Mouse (Mus musculus) midbrain, embryonic 16.5 days (tissue): ENCODE data around the gene Ccrl2. TPM values are rescaled to one million over a fixed set of nuclear protein-coding genes. Genes with fewer than 3 reads are reported as not detected.

ENCODE experiments used
- ATAC-seq: fragments of 200-750 bp; cut with Nextera tagmentation; 2 replicates; pipeline ENCODE4 v1.8.0; 2017; ENCODE audit warnings: moderate TSS enrichment
- H3K27ac ChIP-seq: fragments of 300-500 bp; sonication (generic); 2 replicates; pipeline ENCODE4 v1.5.1; 2014; ENCODE audit warnings: mild to moderate bottlenecking, low read length, mixed read lengths
- H3K27me3 ChIP-seq: fragments of 300-500 bp; sonication (generic); 2 replicates; pipeline ENCODE4 v1.6.1; 2014; ENCODE audit warnings: low read depth, low read length, mixed read lengths; ENCODE audit not compliant: control insufficient read depth, insufficient read depth
- H3K36me3 ChIP-seq: fragments of 300-500 bp; sonication (generic); 2 replicates; pipeline ENCODE4 v1.6.1; 2014; ENCODE audit warnings: mild to moderate bottlenecking, low read length, moderate library complexity, mixed read lengths; ENCODE audit not compliant: control insufficient read depth, insufficient read depth
- H3K4me1 ChIP-seq: fragments of 300-500 bp; sonication (generic); 2 replicates; pipeline ENCODE4 v1.6.1; 2014; ENCODE audit warnings: mild to moderate bottlenecking, low read length, mixed read lengths; ENCODE audit not compliant: control insufficient read depth, insufficient read depth
- H3K4me2 ChIP-seq: fragments of 300-500 bp; sonication (generic); 2 replicates; pipeline ENCODE4 v1.6.1; 2014; ENCODE audit warnings: mild to moderate bottlenecking, low read length, mixed read lengths
- H3K4me3 ChIP-seq: fragments of 300-500 bp; sonication (generic); 2 replicates; pipeline ENCODE4 v1.5.1; 2014; ENCODE audit warnings: low read depth, mild to moderate bottlenecking, low read length, moderate library complexity, mixed read lengths
- H3K9ac ChIP-seq: fragments of 300-500 bp; sonication (generic); 2 replicates; pipeline ENCODE4 v1.6.1; 2014; ENCODE audit warnings: low read depth, low read length, mixed read lengths
- H3K9me3 ChIP-seq: fragments of 300-500 bp; sonication (generic); replicated peaks from 2 replicates; pipeline ENCODE4 v1.6.1; 2014; ENCODE audit warnings: mild to moderate bottlenecking, low read length, mixed read lengths; ENCODE audit not compliant: control insufficient read depth, poor library complexity, severe bottlenecking
- WGBS: fragments of 180-500 bp; shearing (Covaris S2); extraction: QIAGEN DNeasy Blood & Tissue Kit; methylation state at CpG from one replicate; pipeline ENCODE4 v1.1.7; 2014; 5-methylcytosine and 5-hydroxymethylcytosine counted together
- polyA plus RNA-seq: library from polyadenylated mRNA; unstranded; fragments of >200 nt; fragmentation: Nextera tagmentation; extraction: Ambion mirVana; gene quantifications from 2 replicates; pipeline ENCODE4 v1.2.1, GENCODE M21; 2015

Ccrl2 gene
- polyA plus RNA-seq, 1 experiment from 2014 or later = 1.2 TPM

DNA sequence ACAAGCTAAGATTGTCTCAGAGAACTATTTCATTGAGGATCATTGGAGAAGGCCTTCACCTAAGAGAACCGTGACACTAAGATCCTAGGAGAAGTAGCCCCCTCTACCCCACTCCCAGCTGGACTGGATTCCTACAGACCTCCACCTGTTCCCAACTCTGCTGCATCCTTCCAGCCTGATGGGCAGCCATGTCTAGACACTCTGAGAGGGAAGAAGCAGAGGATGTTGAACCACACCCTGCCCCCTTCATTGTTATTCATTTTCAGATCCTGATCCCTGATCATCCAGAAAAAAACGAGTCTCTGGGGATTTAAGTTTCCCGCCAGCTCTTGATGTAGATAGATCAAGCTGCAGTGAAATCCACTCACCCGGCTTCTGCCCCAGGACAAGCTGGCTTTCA, 15.7 kb upstream of the Ccrl2 start:
- ATAC-seq = no peak

DNA sequence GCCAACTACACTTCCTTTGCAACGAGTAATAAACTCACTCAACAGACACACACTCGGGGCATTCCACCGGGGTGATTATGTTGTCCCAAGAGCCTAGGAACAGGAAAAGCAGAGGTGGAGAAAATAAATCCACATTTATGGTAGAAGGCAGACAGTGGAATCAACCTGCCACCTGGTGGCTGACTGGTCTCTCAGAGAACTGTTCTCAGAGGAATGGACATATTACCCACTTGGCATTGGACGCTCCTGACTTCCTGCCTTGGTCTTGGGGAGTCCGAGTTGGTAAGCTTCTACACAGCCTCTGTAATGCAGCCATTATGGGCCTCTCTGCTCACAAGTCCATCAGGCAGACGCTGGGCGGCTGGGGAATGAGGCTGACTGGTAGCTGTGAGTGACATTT, 14.9 kb upstream of the Ccrl2 start:
- Histone ChIP-seq H3K4me1 (no peaks in the 10 kb centered on the region), H3K27ac (no peak overlapping the region), H3K27me3 (no peaks in the 10 kb centered on the region), H3K36me3 (no peaks in the 10 kb centered on the region), H3K9me3 (0 out of 2 replicates have a peak, but pooled peaks cover 6% of the 10 kb centered on the region), H3K4me3 (no peak overlapping the region), H3K4me2 (no peak overlapping the region), H3K9ac (no peak overlapping the region)
- 67% methylated on average over 7 of the region's 7 CpGs for WGBS
- no peak for ATAC-seq

More for the DNA sequence above, 15.7 kb upstream of the Ccrl2 start:
- 0 out of 2 replicates have a peak, but pooled peaks cover 6% of the 10 kb centered on the region for H3K9me3 ChIP-seq
- WGBS = 70% methylated on average over 4 of the region's 4 CpGs
- H3K4me1 ChIP-seq = no peaks in the 10 kb centered on the region
- no peak overlapping the region for H3K9ac ChIP-seq
- H3K36me3 ChIP-seq = no peaks in the 10 kb centered on the region
- no peak overlapping the region for H3K4me2 ChIP-seq
- no peak overlapping the region for H3K27ac ChIP-seq
- no peaks in the 10 kb centered on the region for H3K27me3 ChIP-seq
- H3K4me3 ChIP-seq = no peak overlapping the region

DNA sequence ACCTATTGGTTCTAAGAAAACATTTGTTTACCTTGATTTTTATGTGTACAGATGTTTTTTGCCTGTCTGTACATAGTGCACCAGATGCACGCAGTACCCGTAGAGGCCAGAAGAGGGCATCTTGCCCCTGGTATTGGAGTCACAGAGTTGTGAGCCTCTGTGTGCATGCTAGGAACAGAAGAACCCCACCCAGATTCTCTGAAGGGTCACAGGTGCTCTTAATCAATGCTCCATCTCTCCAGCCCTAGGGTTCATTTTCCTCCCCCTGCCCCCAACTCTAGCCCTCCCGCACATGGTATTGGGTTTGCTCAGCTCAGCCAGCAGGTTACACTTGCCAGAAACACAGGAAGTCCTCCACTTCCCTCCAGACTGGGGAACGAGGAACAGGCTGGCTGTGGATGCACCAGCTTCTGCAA, 13.2 kb upstream of the Ccrl2 start:
- H3K27me3 ChIP-seq = no peaks in the 10 kb centered on the region
- no peak overlapping the region for H3K9ac ChIP-seq
- H3K27ac ChIP-seq = no peak overlapping the region
- H3K36me3 ChIP-seq = no peaks in the 10 kb centered on the region
- H3K9me3 ChIP-seq = 0 out of 2 replicates have a peak, but pooled peaks cover 6% of the 10 kb centered on the region
- no peaks in the 10 kb centered on the region for H3K4me1 ChIP-seq
- 43% methylated on average over 4 of the region's 4 CpGs for WGBS
- H3K4me2 ChIP-seq = no peak overlapping the region
- no peak overlapping the region for H3K4me3 ChIP-seq
- ATAC-seq = no peak

DNA sequence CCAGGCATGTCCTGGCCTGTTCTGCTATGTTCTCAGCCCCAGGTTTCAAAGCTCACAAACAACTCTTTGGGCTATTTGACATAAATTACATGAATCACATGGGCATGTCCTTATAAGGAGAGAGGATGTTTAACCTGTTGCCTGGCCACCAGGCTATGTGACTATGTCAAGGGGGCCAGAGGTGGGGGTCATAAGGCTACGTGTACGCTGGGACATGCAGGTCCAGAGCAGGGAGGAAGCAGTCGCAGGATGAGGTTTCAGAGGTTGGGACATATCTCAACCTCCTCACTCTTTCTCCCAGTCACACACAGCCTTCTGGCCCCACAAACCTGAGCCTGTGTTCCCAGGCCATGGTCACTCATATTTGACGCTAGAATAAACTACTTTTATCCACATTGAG, 9.7 kb upstream of the Ccrl2 start:
- 86% methylated on average over 4 of the region's 4 CpGs for WGBS
- H3K36me3 ChIP-seq = no peaks in the 10 kb centered on the region
- H3K9me3 ChIP-seq = no peaks in the 10 kb centered on the region
- H3K27me3 ChIP-seq = no peaks in the 10 kb centered on the region
- no peak overlapping the region for H3K9ac ChIP-seq
- H3K4me3 ChIP-seq = no peak overlapping the region
- no peak overlapping the region for H3K4me2 ChIP-seq
- no peaks in the 10 kb centered on the region for H3K4me1 ChIP-seq
- ATAC-seq = no peak
- H3K27ac ChIP-seq = no peak overlapping the region

DNA sequence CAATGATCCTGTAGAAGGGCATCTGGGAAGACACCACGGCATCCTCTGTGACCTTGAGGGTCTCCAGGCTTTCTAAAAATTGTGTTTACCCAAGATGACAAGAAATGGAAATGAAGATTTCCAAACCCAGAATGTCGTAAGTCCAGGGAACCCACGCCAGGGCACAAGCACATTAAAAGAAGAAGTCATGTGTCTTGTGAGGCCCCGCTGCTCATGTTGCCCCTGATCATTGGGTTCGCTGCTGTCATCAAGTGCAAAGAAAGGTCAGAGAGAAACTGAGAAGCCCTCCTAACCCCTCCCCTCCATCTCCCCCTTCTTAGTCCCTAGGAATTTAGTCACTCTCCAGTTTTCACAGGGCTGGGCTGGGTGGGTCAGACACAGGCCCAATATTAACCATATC, 5.5 kb upstream of the Ccrl2 start:
- 87% methylated on average over 5 of the region's 5 CpGs for WGBS
- no peaks in the 10 kb centered on the region for H3K9me3 ChIP-seq
- no peak overlapping the region for H3K9ac ChIP-seq
- ATAC-seq = no peak
- no peaks in the 10 kb centered on the region for H3K27me3 ChIP-seq
- H3K27ac ChIP-seq = no peak overlapping the region
- no peak overlapping the region for H3K4me3 ChIP-seq
- H3K36me3 ChIP-seq = no peaks in the 10 kb centered on the region
- H3K4me1 ChIP-seq = no peaks in the 10 kb centered on the region
- H3K4me2 ChIP-seq = no peak overlapping the region

DNA sequence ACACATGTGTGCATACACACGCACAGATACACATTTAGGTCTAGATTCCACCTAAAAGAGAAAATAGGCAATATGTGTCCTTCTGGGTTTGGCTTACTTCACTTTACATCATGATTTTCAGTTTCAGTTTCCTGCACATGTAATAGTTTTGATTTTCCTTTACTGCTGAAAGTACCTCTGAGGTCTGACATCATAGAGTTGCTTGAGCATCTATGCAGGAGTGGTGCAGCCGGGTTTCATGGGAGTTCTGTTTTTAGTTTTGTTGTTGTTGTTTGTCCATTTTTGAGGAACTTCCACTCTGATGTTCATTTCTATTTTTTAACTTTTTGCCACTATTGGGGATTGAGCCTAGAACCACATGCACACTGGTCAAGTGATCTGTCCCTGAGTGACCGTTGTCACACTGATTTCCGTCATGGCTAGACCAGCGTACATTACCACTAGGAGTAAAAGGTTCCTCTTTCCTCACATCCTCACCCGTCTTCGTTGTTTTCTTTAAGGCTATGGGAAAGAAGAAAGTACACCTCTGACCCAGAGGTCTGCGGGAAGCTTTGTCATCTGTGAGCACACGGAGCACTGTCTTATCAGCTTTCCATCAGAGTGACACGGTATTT, 1.7 kb upstream of the Ccrl2 start:
- 85% methylated on average over 10 of the region's 10 CpGs for WGBS
- no peak overlapping the region for H3K27ac ChIP-seq
- no peak for ATAC-seq

DNA sequence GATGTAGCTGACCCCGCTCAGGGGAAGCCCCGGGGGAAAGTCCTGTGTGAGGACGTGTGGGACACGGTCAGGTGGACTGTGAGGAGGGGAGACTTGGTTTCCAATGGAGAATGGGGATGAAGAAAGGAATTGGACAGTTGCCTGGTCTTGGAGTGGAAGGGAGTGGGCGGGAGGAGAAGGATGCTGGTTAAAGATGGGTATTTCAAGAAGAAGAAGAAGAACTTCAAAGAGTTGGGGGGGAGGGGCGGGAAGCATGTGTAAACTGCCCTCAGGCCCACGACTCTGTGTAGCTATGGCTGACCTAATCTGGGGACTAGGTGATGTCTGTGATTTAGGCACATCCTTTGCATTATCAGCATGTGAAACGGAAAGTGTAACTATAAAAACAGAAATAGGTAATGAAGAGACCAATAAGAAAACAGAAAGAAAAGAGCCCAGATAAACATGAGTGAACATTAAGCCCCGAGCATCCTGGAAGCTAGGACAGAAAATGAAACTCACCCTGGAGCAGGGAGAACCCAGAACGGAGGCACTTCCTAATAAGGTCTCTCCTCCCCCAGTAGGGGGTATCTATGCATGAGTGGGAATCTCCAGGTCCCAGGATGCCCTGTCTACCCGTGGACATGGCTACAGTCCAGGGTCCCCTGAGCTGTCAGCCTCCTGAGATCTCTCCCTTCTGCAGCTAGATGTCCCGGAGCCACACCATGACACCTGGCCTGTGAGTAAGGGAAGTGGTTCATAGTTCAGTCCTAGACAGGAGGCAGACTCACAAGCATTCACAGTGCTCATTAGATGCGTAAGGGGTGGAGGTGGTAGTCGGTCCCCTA, 438 bp upstream of the Ccrl2 start:
- no peaks in the 10 kb centered on the region for H3K36me3 ChIP-seq
- no peak overlapping the region for H3K4me2 ChIP-seq
- no peaks in the 10 kb centered on the region for H3K27me3 ChIP-seq
- H3K4me1 ChIP-seq = no peaks in the 10 kb centered on the region
- H3K4me3 ChIP-seq = no peak overlapping the region
- ATAC-seq = no peak
- no peak overlapping the region for H3K9ac ChIP-seq
- H3K27ac ChIP-seq = no peak overlapping the region
- 77% methylated on average over 14 of the region's 14 CpGs for WGBS
- no peaks in the 10 kb centered on the region for H3K9me3 ChIP-seq

More for the DNA sequence above, 1.7 kb upstream of the Ccrl2 start:
- Histone ChIP-seq H3K4me2 (no peak overlapping the region), H3K4me1 (no peaks in the 10 kb centered on the region), H3K4me3 (no peak overlapping the region), H3K36me3 (no peaks in the 10 kb centered on the region), H3K9ac (no peak overlapping the region), H3K27me3 (no peaks in the 10 kb centered on the region), H3K9me3 (no peaks in the 10 kb centered on the region)

DNA sequence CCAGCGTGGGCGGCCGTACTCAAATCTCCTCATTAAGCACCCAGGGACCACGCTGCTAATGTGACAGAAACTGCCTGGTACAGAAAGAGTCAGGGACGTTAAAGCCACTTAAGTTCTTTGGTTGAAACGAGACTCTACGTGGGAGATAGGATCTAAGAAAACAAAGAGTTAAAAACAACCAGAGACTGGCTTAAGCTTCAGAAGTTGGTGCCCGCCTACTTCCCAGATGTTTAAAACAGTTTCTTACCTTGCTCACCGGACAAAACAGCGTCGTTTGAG, 861 bp downstream of the Ccrl2 start:
- Histone ChIP-seq H3K36me3 (no peaks in the 10 kb centered on the region), H3K27ac (no peak overlapping the region), H3K4me3 (no peak overlapping the region), H3K4me2 (peak overlapping the region; percentile 15), H3K4me1 (no peaks in the 10 kb centered on the region), H3K9me3 (no peaks in the 10 kb centered on the region), H3K27me3 (no peaks in the 10 kb centered on the region), H3K9ac (no peak overlapping the region)
- no peak for ATAC-seq
- WGBS = 37% methylated on average over 11 of the region's 11 CpGs

DNA sequence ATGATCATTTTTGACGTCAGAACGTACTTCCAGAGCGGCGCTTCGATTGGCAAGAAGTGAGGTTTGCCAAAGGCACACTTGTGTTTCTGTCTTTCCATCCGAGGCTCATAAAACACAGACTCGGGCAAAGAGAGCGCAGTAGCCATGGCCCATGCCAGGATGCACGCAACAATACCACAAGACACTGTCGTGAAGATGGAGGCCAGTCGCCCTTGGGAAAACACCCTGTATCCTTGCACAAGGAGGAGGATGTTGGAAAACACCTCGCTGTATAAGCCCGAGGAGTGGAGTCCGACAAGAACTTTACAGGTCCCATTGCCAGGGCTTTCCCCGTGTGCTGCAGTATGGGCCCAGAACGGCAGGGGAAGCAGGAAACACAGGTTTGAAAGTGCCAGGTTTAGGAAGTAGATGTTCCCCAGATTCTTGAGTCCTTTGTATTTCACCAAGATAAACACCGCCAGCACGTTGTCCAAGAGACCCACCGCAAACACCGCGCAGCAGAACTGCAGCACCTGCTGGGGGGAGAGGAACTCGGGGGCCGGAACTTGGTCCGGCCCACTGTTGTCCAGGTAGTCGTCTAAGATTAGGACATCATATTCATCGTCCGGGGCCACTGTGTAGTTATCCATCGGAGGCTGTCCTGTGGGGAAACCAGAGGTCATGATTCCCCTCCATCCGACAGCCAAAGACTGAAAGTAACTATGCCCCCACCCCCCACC, 1.4 kb downstream of the Ccrl2 start:
- Histone ChIP-seq H3K4me3 (no peak overlapping the region), H3K27me3 (no peaks in the 10 kb centered on the region), H3K4me1 (no peaks in the 10 kb centered on the region), H3K9me3 (no peaks in the 10 kb centered on the region), H3K27ac (no peak overlapping the region), H3K9ac (no peak overlapping the region), H3K36me3 (no peaks in the 10 kb centered on the region), H3K4me2 (peak overlapping the region; percentile 15)
- WGBS = 83% methylated on average over 29 of the region's 29 CpGs
- no peak for ATAC-seq
